Mouse (Mus musculus): ENCODE measurements around the gene Rpl31. TPM values are rescaled to one million over a fixed set of nuclear protein-coding genes. Genes with fewer than 3 reads are reported as not detected.
A peak's percentile ranks its signal among the peaks of the same experiment; 100 is the strongest.

Rpl31 gene
- total RNA-seq, 2 experiments from 2014 or later, result 430 to 527 TPM

- intact Hi-C loops (cut with DNase I), result no loop called here
Observed at GRCm38 (mm10) chr1:39361754-39362514, 5.7 kb upstream of the Rpl31 start.

GRCm38 (mm10) chr1:39362515-39362893, 5.1 kb upstream of the Rpl31 start:
- DNase-seq, result no peak
- intact Hi-C loops (cut with DNase I), result no loop called here

More at GRCm38 (mm10) chr1:39361754-39362514, 5.7 kb upstream of the Rpl31 start:
- no peak for DNase-seq

GRCm38 (mm10) chr1:39365562-39365961, 2.1 kb upstream of the Rpl31 start:
- intact Hi-C loops (cut with DNase I), result no loop called here
- DNase-seq, result no peak

- intact Hi-C loops (cut with DNase I), result no loop called here
- no peak for DNase-seq
Observed at GRCm38 (mm10) chr1:39367045-39367444, 597 bp upstream of the Rpl31 start.

GRCm38 (mm10) chr1:39368267-39368841, 712 bp downstream of the Rpl31 start:
- no peak for DNase-seq
- intact Hi-C loops (cut with DNase I), result no loop called here

GRCm38 (mm10) chr1:39370431-39370830, 2.8 kb downstream of the Rpl31 start:
- intact Hi-C loops (cut with DNase I), result no loop called here
- DNase-seq, result no peak

GRCm38 (mm10) chr1:39372220-39372843, 4.7 kb downstream of the Rpl31 start:
- DNase-seq, result no peak
- intact Hi-C loops (cut with DNase I), result no loop called here

- intact Hi-C loops (cut with DNase I), result no loop called here
- DNase-seq, result no peak
Observed at GRCm38 (mm10) chr1:39373378-39373777, 5.7 kb downstream of the Rpl31 start.

GRCm38 (mm10) chr1:39374231-39374809, 6.7 kb downstream of the Rpl31 start:
- intact Hi-C loops (cut with DNase I), result no loop called here

GRCm38 (mm10) chr1:39376121-39376520, 8.5 kb downstream of the Rpl31 start:
- no peak for DNase-seq
- intact Hi-C loops (cut with DNase I), result no loop called here

More at GRCm38 (mm10) chr1:39374231-39374809, 6.7 kb downstream of the Rpl31 start:
- DNase-seq, result no peak

GRCm38 (mm10) chr1:39376726-39377240, 9.1 kb downstream of the Rpl31 start:
- intact Hi-C loops (cut with DNase I), result no loop called here
- no peak for DNase-seq

- no peak for DNase-seq
Observed at GRCm38 (mm10) chr1:39378540-39378939, 10.9 kb downstream of the Rpl31 start.

GRCm38 (mm10) chr1:39379021-39379420, 11.4 kb downstream of the Rpl31 start:
- no peak for DNase-seq
- intact Hi-C loops (cut with DNase I), result no loop called here

More at GRCm38 (mm10) chr1:39378540-39378939, 10.9 kb downstream of the Rpl31 start:
- intact Hi-C loops (cut with DNase I), result no loop called here

GRCm38 (mm10) chr1:39381017-39381416, 13.4 kb downstream of the Rpl31 start:
- DNase-seq, result no peak
- intact Hi-C loops (cut with DNase I), result no loop called here

GRCm38 (mm10) chr1:39384914-39385313, 17.3 kb downstream of the Rpl31 start:
- no peak for DNase-seq
- intact Hi-C loops (cut with DNase I), result no loop called here

GRCm38 (mm10) chr1:39386456-39386855, 18.8 kb downstream of the Rpl31 start:
- intact Hi-C loops (cut with DNase I), result no loop called here

GRCm38 (mm10) chr1:39387497-39387896, 19.9 kb downstream of the Rpl31 start:
- intact Hi-C loops (cut with DNase I), result no loop called here
- no peak for DNase-seq

More at GRCm38 (mm10) chr1:39386456-39386855, 18.8 kb downstream of the Rpl31 start:
- DNase-seq, result no peak

- intact Hi-C loops (cut with DNase I), result no loop called here
Observed at GRCm38 (mm10) chr1:39388163-39388562, 20.5 kb downstream of the Rpl31 start.

GRCm38 (mm10) chr1:39389338-39389737, 21.7 kb downstream of the Rpl31 start:
- DNase-seq, result no peak
- intact Hi-C loops (cut with DNase I), result no loop called here

More at GRCm38 (mm10) chr1:39388163-39388562, 20.5 kb downstream of the Rpl31 start:
- DNase-seq, result no peak

- intact Hi-C loops (cut with DNase I), result loop anchor here (1.0 to 2.0 kb wide), 2 partner anchors 110 to 131 kb away; no protein-coding TSS in a partner anchor
- DNase-seq, result no peak
Observed at GRCm38 (mm10) chr1:39391652-39392051, 24.0 kb downstream of the Rpl31 start.

GRCm38 (mm10) chr1:39392189-39392588, 24.5 kb downstream of the Rpl31 start:
- DNase-seq, result peak; percentile 63 to 69
- intact Hi-C loops (cut with DNase I), result loop anchor here (1.0 to 2.0 kb wide), 2 partner anchors 109 to 131 kb away; no protein-coding TSS in a partner anchor
